Mouse (Mus musculus): ENCODE measurements around the gene Tada2b.

GRCm38 (mm10) chr5:36426404-36426803 lies 57.7 kb downstream of the Tada2b start:
- TF ChIP-seq ZMIZ1 (IDR thresholded peaks at IDR 0.05; ENCODE audit: low read depth, low read length), result no peak
- TF ChIP-seq CTCF (IDR thresholded peaks at IDR 0.05 in 2 of 3, conservative IDR thresholded peaks at IDR 0.05 in 1 of 3; ENCODE audit: control insufficient read depth in 1 of 3, insufficient read depth in 1 of 3, low read depth in 2 of 3, low read length in 3 of 3, poor library complexity in 1 of 3, severe bottlenecking in 1 of 3), result no peak
- TF ChIP-seq EP300 (IDR thresholded peaks at IDR 0.05; ENCODE audit: low read depth in 1 of 2, low read length in 2 of 2), result no peak
- TF ChIP-seq ZNF384 (IDR thresholded peaks at IDR 0.05; ENCODE audit: low read depth, low read length), result no peak
- no peak for TF ChIP-seq POLR2A (IDR thresholded peaks at IDR 0.05; ENCODE audit: control insufficient read depth in 1 of 2, insufficient read depth in 1 of 2, low read depth in 1 of 2, low read length in 2 of 2, poor library complexity in 1 of 2)
- TF ChIP-seq BHLHE40 (IDR thresholded peaks at IDR 0.05; ENCODE audit: borderline replicate concordance, low read depth, low read length), result no peak
- no peak for TF ChIP-seq NELFE (IDR thresholded peaks at IDR 0.05; ENCODE audit: low read depth, low read length)

Data from MEL (cell line).